Mouse (Mus musculus) intestine, embryonic 15.5 days (tissue): Measurements from ENCODE around the gene Clasrp. TPM values are rescaled to one million over a fixed set of nuclear protein-coding genes. Genes with fewer than 3 reads are reported as not detected.

ENCODE experiments used
- ATAC-seq: fragments of 200-750 bp; cut with Nextera tagmentation; 2 replicates; pipeline ENCODE4 v1.8.0; 2017; ENCODE audit warnings: moderate TSS enrichment, moderate library complexity
- H3K27ac ChIP-seq: fragments of 300-500 bp; sonication (generic); 2 replicates; pipeline ENCODE4 v1.5.1; 2015; ENCODE audit warnings: mild to moderate bottlenecking, inconsistent platforms
- H3K27me3 ChIP-seq: fragments of 300-500 bp; sonication (generic); replicated peaks from 2 replicates; pipeline ENCODE4 v1.6.1; 2015; ENCODE audit warnings: inconsistent platforms
- H3K36me3 ChIP-seq: fragments of 300-500 bp; sonication (generic); 2 replicates; pipeline ENCODE4 v1.6.1; 2015; ENCODE audit warnings: inconsistent platforms
- H3K4me1 ChIP-seq: fragments of 300-500 bp; sonication (generic); replicated peaks from 2 replicates; pipeline ENCODE4 v1.6.1; 2015; ENCODE audit warnings: inconsistent platforms
- H3K4me2 ChIP-seq: fragments of 300-500 bp; sonication (generic); replicated peaks from 2 replicates; pipeline ENCODE4 v1.6.1; 2015; ENCODE audit warnings: mild to moderate bottlenecking, inconsistent platforms
- H3K4me3 ChIP-seq: fragments of 300-500 bp; sonication (generic); replicated peaks from 2 replicates; pipeline ENCODE4 v1.5.1; 2015; ENCODE audit warnings: inconsistent platforms
- H3K9ac ChIP-seq: fragments of 300-500 bp; sonication (generic); 2 replicates; pipeline ENCODE4 v1.6.1; 2015; ENCODE audit warnings: inconsistent platforms
- H3K9me3 ChIP-seq: fragments of 300-500 bp; sonication (generic); 2 replicates; pipeline ENCODE4 v1.6.1; 2016; ENCODE audit warnings: inconsistent platforms
- WGBS: fragments of 180-500 bp; shearing (Covaris S2); methylation state at CpG from one replicate; pipeline ENCODE4 v1.1.7; 2015; 5-methylcytosine and 5-hydroxymethylcytosine counted together
- polyA plus RNA-seq: library from polyadenylated mRNA; unstranded; fragments of >200 nt; fragmentation: Nextera tagmentation; extraction: Ambion mirVana; gene quantifications from 2 replicates; pipeline ENCODE4 v1.2.1, GENCODE M21; 2015

The Clasrp gene
- polyA plus RNA-seq, 1 experiment from 2014 or later: 38.3 TPM

DNA sequence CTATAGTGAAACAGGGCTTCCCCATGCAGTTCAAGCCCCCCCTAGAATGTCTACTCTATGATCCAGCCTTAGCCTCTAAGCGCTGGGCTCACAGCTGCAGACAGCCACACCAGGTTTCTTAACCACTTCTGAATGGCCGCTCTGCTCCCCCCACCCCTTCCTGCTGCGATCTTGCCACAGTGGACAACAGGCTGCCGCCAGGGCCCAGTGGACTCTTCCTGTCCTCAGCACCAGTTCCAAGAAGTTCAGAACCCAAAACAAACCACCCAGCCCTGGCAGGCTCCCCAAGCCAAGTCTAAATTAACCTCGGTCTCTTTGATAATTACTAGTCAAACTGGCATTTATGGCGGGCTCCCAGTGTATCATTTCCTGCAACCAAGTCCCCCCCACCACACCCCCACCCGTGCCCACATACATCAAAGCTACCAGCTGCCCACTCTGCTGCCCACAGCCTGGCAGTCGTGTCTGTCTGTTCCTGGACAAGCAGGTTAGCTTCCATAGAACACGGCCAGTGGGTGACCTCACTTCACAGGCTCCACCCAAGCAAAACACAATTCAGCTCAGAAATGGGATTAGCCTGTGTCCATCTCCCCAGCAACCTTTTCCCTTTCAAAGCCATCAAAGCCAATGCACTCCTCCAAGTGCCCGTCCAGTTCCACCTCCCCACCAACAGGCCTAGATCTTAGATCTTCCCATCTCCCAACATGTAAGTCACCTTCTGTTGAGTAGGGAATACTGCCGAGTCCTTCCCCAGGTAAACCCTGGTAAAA, 43.6 kb downstream of the Clasrp start:
- ATAC-seq: no peak
- Histone ChIP-seq H3K4me1 (peaks cover 45% of the 10 kb centered on the region), H3K27me3 (no peaks in the 10 kb centered on the region), H3K27ac (0 out of 2 replicates have a peak overlapping the region, but pooled peaks have one; percentile 92), H3K36me3 (peaks cover 15% of the 10 kb centered on the region), H3K4me2 (peak overlapping the region; percentile 78), H3K9me3 (no peaks in the 10 kb centered on the region), H3K9ac (peak overlapping the region; percentile 98), H3K4me3 (peak overlapping the region; percentile 96)
- 13% methylated on average over 11 of the region's 11 CpGs for WGBS

DNA sequence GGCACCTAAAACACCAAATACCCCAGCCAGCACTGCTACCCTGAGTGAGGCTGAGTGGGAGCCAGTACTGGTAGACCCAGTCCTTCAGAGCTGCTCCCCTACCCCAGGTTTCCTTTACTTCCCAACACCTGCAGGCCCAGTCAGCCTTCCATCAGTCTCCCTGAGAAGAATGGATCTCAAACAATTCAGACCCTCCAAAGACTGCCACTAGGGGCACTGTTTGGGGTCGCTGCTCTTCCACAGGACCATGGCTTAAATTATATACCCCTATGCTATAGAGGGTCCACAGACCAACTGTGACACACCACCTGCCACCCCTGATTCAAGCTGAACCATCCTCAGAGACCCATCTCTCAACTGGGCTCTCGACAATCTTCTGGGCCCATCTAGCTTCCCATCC, 45.3 kb downstream of the Clasrp start:
- no peaks in the 10 kb centered on the region for H3K27me3 ChIP-seq
- H3K36me3 ChIP-seq: 0 out of 2 replicates have a peak, but pooled peaks cover 4% of the 10 kb centered on the region
- no peaks in the 10 kb centered on the region for H3K9me3 ChIP-seq
- no peak overlapping the region for H3K4me2 ChIP-seq
- no peak overlapping the region for H3K4me3 ChIP-seq
- ATAC-seq: no peak
- H3K27ac ChIP-seq: 0 out of 2 replicates have a peak overlapping the region, but pooled peaks have one; percentile 13
- no peak overlapping the region for H3K9ac ChIP-seq
- WGBS: 48% methylated on average over 2 of the region's 2 CpGs
- peaks cover 45% of the 10 kb centered on the region for H3K4me1 ChIP-seq

DNA sequence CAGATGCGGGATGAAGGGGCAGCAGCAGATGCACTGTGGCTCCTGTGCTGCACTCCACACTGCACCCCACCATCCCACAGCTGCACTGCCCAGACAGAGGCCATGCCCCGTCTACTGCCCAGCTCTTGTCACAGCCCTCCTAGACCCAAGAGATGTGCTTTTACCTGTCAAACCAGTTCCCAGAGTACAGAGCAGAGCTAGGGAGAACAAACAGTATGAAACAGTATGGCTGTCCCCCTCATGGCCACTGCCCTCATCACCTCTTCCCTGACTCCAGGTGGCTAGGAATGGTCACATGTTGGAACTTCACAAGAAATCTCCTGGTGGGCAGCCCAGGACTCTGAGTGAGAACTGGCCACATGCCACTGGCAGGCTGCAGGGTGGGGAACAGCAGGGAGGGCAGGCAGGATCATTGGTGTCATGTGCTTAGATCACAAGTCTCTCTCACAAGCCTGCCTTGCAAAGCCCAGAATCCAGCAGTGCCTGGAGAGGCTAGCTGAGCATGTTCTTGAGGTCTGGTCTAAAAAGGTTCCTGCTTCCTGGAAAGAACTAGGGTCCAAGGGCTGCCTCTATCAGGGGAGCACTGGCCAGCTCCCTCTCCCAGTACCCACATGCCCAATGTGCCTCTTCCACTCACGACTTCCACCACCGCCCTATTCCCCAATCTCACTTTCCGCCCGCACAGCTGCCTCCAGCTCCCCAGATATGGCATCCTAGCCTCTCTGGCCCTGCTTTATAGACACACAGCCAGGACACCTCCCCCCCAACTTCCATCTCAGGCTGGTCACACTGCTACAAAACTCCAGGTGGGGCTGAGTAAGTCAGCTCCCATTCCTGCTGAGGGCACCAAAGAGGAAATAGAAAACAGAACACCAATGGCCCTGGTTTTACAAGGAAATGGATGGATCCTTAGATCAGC, 46.0 kb downstream of the Clasrp start:
- Histone ChIP-seq H3K9me3 (no peaks in the 10 kb centered on the region), H3K4me1 (peaks cover 41% of the 10 kb centered on the region), H3K4me3 (no peak overlapping the region), H3K27me3 (no peaks in the 10 kb centered on the region), H3K36me3 (0 out of 2 replicates have a peak, but pooled peaks cover 5% of the 10 kb centered on the region), H3K9ac (no peak overlapping the region), H3K27ac (0 out of 2 replicates have a peak overlapping the region, but pooled peaks have one; percentile 13), H3K4me2 (no peak overlapping the region)
- ATAC-seq: no peak
- WGBS: 91% methylated on average over 6 of the region's 6 CpGs

DNA sequence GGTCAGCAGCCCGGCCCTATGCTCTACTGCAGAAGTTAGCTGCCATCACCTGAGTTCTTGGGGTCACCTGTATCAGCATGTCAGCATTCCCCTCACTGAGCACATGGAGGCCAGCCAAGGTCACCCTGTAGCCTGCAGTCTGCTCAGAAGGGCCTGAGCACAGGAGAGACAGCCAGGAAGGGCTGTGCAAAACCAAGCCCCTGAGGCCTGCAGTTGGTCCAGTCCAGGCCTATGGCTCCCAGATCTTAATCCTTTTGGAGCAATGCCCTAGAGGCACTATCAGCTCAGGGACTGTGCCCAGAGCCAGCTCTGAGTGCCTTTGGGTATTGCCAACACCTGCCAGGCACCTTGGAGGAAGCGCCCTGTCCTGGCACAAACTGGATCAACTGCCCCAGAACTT, 47.2 kb downstream of the Clasrp start:
- H3K4me3 ChIP-seq: no peak overlapping the region
- no peak overlapping the region for H3K4me2 ChIP-seq
- H3K4me1 ChIP-seq: peaks cover 47% of the 10 kb centered on the region
- 0 out of 2 replicates have a peak, but pooled peaks cover 5% of the 10 kb centered on the region for H3K36me3 ChIP-seq
- no peak overlapping the region for H3K9ac ChIP-seq
- no peaks in the 10 kb centered on the region for H3K9me3 ChIP-seq
- no peaks in the 10 kb centered on the region for H3K27me3 ChIP-seq
- H3K27ac ChIP-seq: no peak overlapping the region
- WGBS: 87% methylated on average over 2 of the region's 2 CpGs
- ATAC-seq: no peak

DNA sequence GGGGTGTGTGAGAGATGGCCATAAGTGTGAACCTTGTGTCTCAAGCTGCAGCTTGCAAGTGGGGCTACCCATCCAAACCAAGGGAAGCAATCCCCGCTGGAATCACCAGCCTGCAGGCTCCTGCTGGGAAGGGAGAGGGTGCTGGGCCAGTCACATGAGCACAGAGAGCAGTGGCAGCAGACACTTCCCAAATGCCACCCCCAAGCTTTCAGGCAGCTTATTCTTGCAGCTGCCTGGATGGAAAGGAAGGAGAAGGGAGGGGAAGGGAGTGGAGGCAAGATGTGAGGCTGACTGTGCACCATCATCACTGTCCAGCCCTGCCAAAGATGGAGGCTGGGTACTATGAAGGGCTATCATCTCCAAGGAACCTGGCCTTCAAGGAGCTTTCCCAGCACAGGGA, 50.1 kb downstream of the Clasrp start:
- H3K27ac ChIP-seq: no peak overlapping the region
- no peaks in the 10 kb centered on the region for H3K9me3 ChIP-seq
- H3K4me3 ChIP-seq: no peak overlapping the region
- H3K27me3 ChIP-seq: no peaks in the 10 kb centered on the region
- ATAC-seq: no peak
- WGBS: 81% methylated on average over 1 of the region's 1 CpGs
- peaks cover 33% of the 10 kb centered on the region for H3K4me1 ChIP-seq
- H3K4me2 ChIP-seq: no peak overlapping the region
- H3K36me3 ChIP-seq: 0 out of 2 replicates have a peak, but pooled peaks cover 5% of the 10 kb centered on the region
- no peak overlapping the region for H3K9ac ChIP-seq

DNA sequence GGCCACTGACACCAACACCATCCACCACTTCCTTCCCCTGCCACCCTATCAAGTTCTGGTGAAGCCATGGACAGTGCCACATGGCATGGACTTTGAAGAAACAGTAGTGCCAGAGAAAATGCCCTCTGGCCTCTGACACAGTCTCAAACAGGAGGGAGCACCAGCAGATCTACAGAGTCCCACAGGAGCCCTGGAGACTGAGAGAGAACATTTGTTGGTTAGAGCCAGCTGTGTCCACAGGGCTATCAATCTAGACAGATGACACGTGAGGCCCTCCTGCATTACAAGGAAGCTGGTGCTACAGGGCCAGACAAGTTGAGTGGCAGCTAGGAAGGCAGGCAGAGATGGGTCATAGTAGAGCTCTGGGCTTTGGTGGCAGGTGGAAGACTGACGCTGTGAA, 51.8 kb downstream of the Clasrp start:
- 45% methylated on average over 2 of the region's 2 CpGs for WGBS
- no peak overlapping the region for H3K27ac ChIP-seq
- H3K4me1 ChIP-seq: peaks cover 34% of the 10 kb centered on the region
- no peak overlapping the region for H3K4me2 ChIP-seq
- no peaks in the 10 kb centered on the region for H3K9me3 ChIP-seq
- peak; percentile 73; the same call in 1 of the 2 replicates for ATAC-seq
- H3K36me3 ChIP-seq: 0 out of 2 replicates have a peak, but pooled peaks cover 5% of the 10 kb centered on the region
- H3K4me3 ChIP-seq: no peak overlapping the region
- no peak overlapping the region for H3K9ac ChIP-seq
- no peaks in the 10 kb centered on the region for H3K27me3 ChIP-seq

DNA sequence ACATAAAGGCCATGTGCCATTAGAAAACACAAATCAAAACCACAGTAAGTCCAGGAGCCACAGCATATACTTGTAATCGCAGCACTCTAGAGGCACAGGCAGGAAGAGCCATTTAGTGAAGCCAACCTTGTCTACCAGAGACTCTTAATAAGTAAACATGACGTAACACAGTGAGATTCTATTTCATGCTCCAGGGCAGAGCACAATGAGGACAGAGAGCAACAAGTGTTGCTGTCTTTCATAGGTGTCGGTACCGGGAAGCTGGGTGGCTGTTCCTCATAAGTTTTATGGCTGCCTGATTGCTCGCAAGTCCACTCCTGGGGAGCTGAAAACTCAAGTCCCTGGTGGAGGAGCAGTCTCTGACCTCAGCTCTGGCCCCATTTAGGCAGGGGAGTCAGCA, 52.7 kb downstream of the Clasrp start:
- Histone ChIP-seq H3K4me2 (no peak overlapping the region), H3K9ac (no peak overlapping the region), H3K36me3 (0 out of 2 replicates have a peak, but pooled peaks cover 5% of the 10 kb centered on the region), H3K4me1 (peaks cover 35% of the 10 kb centered on the region), H3K4me3 (no peak overlapping the region), H3K27me3 (no peaks in the 10 kb centered on the region), H3K27ac (no peak overlapping the region), H3K9me3 (no peaks in the 10 kb centered on the region)
- 64% methylated on average over 5 of the region's 5 CpGs for WGBS
- ATAC-seq: no peak

DNA sequence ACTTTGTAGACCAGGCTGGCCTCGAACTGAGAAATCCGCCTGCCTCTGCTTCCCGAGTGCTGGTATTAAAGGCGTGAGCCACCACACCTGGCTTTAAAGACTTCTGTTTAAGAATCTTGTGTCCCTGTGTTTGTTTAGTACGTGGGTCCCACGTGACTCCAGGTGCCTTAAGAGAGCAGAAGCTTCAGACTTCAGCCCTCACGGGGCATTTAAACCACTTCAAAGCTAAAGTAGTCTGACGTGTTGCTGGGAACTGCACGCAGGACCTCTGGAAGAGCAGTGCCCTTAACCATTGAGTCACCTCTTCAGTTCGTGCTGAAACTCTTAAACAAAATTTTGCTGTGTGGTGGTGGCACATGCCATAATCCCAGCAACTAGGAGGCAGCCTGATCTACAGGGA, 54.9 kb downstream of the Clasrp start:
- WGBS: 71% methylated on average over 10 of the region's 10 CpGs
- Histone ChIP-seq H3K4me3 (no peak overlapping the region), H3K36me3 (0 out of 2 replicates have a peak, but pooled peaks cover 3% of the 10 kb centered on the region), H3K4me2 (no peak overlapping the region), H3K4me1 (peaks cover 50% of the 10 kb centered on the region), H3K27ac (no peak overlapping the region), H3K9ac (no peak overlapping the region), H3K27me3 (no peaks in the 10 kb centered on the region), H3K9me3 (no peaks in the 10 kb centered on the region)
- ATAC-seq: no peak

DNA sequence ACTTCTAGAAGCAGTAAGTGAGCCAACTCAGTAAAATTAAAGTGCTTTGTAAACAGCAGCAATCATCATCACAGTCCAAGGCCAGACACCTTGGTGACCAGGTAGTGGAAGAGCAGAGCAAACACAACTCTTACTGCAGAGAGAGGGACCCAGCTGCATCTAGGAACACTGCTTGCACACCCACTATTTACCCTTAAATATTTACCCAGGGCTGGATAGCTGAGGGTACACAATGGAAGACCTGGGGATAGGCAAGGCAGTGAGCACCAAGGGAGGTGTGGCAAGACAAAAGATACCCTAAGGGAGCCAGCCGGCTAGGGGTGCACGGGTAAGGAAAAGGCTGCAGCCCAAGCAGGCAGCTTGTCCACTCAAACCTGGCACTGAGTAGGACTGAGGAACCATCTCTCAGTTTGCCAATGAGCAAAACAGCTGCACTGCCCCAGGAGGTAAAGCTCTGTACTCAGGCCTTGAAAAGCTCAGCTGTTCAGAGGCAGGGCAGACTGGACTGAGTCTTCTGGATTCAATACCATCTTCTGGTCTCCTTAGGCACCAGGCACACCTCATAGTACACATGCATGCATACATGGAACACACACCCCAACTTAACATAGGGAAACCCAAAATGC, 56.8 kb downstream of the Clasrp start:
- no peaks in the 10 kb centered on the region for H3K9me3 ChIP-seq
- no peaks in the 10 kb centered on the region for H3K36me3 ChIP-seq
- H3K9ac ChIP-seq: no peak overlapping the region
- H3K4me3 ChIP-seq: no peak overlapping the region
- H3K27me3 ChIP-seq: no peaks in the 10 kb centered on the region
- WGBS: 49% methylated on average over 2 of the region's 2 CpGs
- ATAC-seq: peak; percentile 45
- no peak overlapping the region for H3K4me2 ChIP-seq
- peaks cover 54% of the 10 kb centered on the region for H3K4me1 ChIP-seq
- no peak overlapping the region for H3K27ac ChIP-seq

DNA sequence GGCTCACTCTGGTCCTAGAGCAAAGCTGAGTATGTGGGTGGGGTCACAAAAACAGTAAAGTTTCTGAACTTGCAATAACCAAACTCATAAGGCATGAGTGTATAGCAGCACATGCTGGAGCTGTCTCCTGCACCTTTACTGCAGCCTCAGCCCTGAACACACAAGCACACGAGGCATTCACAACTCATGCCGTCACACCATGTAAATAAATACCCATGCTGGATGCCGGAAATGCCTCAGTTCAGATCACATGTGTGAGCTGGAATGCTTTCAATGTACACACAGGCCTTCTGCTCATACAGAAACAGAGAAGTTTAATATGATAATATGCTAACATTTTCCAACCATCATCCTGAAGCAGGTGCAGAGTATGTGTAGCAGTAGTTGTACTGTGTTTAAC, 58.3 kb downstream of the Clasrp start:
- WGBS: 17% methylated on average over 3 of the region's 3 CpGs
- Histone ChIP-seq H3K9me3 (no peaks in the 10 kb centered on the region), H3K36me3 (no peaks in the 10 kb centered on the region), H3K9ac (no peak overlapping the region), H3K4me1 (peaks cover 51% of the 10 kb centered on the region), H3K27me3 (no peaks in the 10 kb centered on the region), H3K4me3 (no peak overlapping the region), H3K27ac (peak overlapping the region; percentile 42; the same call in 1 of the 2 replicates), H3K4me2 (no peak overlapping the region)
- no peak for ATAC-seq

DNA sequence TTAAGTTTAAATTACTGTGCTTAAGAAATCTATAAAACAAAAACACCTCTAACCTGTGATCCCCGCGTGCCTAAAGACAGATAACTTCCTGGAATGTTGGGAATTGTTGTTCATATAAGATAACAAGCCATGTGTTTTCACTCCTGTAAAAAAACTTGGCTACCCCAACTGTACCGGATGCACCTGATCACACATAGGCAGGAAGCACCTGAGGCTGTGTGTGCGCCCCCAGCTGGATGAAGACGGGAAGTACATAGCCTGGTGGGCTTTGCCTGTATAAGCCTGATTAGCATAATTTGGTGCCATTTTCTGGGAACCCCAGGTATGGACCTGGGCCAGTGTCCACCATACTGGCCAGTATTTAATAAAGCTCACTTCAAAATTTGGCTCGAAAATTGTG, 60.7 kb downstream of the Clasrp start:
- 49% methylated on average over 6 of the region's 6 CpGs for WGBS
- Histone ChIP-seq H3K9me3 (no peaks in the 10 kb centered on the region), H3K4me3 (no peak overlapping the region), H3K4me1 (peaks cover 46% of the 10 kb centered on the region), H3K4me2 (no peak overlapping the region), H3K9ac (no peak overlapping the region), H3K27me3 (no peaks in the 10 kb centered on the region), H3K27ac (no peak overlapping the region), H3K36me3 (no peaks in the 10 kb centered on the region)
- no peak for ATAC-seq
